Mouse (Mus musculus): ENCODE data around the gene Wiz. TPM values are rescaled to one million over a fixed set of nuclear protein-coding genes. Genes with fewer than 3 reads are reported as not detected.

Gene Wiz
- polyA plus RNA-seq, 1 experiment from 2014 or later: 27.6 TPM

DNA sequence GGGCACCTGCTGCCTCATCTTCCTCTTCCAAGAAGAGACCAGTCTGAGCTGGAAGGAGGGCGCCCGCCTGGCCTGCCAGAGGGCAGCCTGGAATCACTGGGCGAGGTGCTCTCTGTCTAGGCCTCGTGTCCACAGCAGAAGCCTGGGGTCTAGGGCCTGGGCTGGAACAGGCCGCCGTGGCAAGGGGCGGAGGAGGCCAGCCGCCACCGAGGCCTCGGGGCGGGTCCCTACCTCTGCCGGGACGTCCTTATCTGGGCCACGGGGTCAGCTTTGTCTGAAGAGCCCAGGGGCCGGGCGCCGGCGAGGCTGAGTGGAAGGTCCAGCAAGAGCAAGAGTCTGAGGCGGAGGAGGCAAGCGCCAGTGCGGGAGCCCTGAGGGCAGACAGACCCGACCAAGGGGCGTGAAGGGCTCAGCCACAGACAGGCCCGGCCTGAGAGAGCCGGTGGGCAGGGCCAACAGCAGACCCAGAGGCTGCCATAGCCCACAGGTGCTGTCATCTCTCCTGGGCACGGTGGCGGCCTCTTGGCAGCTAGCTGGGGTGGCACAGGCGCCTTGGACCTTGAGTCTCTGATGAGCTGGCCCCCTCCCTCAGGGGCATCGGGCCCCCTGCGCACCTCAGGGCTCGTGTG, 55.5 kb downstream of the Wiz start:
- ATAC-seq (ENCODE audit: low read depth) (no peak), DNase-seq (ENCODE audit: low spot score) (no peak)
- no peaks in the 10 kb centered on the region for H3K4me1 ChIP-seq (ENCODE audit: control insufficient read depth, insufficient read depth, low read length)
- no peaks in the 10 kb centered on the region for H3K27me3 ChIP-seq (replicated peaks; ENCODE audit: control insufficient read depth, insufficient read depth, low read length)
- no peak overlapping the region for H3K4me2 ChIP-seq (ENCODE audit: low read depth, low read length)
- peaks cover 94% of the 10 kb centered on the region for H3K36me3 ChIP-seq (ENCODE audit: control insufficient read depth, insufficient read depth, low read length)
- 90% methylated on average over 23 of the region's 31 CpGs for WGBS
- H3K4me3 ChIP-seq (ENCODE audit: low read depth, low read length): no peak overlapping the region
- no peaks in the 10 kb centered on the region for H3K9me3 ChIP-seq (ENCODE audit: control insufficient read depth, low read length)
- no peak overlapping the region for H3K9ac ChIP-seq (ENCODE audit: low read depth, low read length)
- no peak overlapping the region for H3K27ac ChIP-seq (replicated peaks; ENCODE audit: low read depth, low read length)

GRCm38 (mm10) chr17:32327501-32327900, 61.7 kb downstream of the Wiz start:
- H3K9ac ChIP-seq (ENCODE audit: low read depth, low read length): no peak overlapping the region
- no peaks in the 10 kb centered on the region for H3K4me1 ChIP-seq (ENCODE audit: control insufficient read depth, insufficient read depth, low read length)
- H3K9me3 ChIP-seq (ENCODE audit: control insufficient read depth, low read length): no peaks in the 10 kb centered on the region
- H3K36me3 ChIP-seq (ENCODE audit: control insufficient read depth, insufficient read depth, low read length): peaks cover 76% of the 10 kb centered on the region
- H3K4me2 ChIP-seq (ENCODE audit: low read depth, low read length): no peak overlapping the region
- no peaks in the 10 kb centered on the region for H3K27me3 ChIP-seq (replicated peaks; ENCODE audit: control insufficient read depth, insufficient read depth, low read length)
- H3K27ac ChIP-seq (replicated peaks; ENCODE audit: low read depth, low read length): no peak overlapping the region
- no peak overlapping the region for H3K4me3 ChIP-seq (ENCODE audit: low read depth, low read length)
- ATAC-seq (ENCODE audit: low read depth) (no peak), DNase-seq (ENCODE audit: low spot score) (no peak)

DNA sequence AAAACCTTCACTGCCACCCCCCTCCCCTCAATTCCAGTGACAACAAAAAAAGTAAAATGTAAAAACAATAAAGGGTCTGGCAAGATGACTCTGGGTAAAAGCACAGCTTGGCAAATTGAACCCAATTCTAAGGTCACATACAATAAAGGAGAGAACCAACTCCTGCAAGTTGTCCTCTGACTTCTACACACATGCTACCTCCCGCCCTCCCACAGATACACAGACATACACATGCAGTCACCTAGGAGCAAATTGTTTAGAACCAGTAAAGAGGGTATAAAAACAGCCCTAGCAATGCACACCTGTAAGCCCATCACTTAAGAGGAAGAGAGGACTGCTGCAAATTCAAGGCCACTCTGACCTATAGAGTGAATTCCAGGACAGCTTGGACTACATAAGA, 66.4 kb downstream of the Wiz start:
- 85% methylated on average over 1 of the region's 1 CpGs for WGBS
- H3K27me3 ChIP-seq (replicated peaks; ENCODE audit: control insufficient read depth, insufficient read depth, low read length): no peaks in the 10 kb centered on the region
- no peak overlapping the region for H3K27ac ChIP-seq (replicated peaks; ENCODE audit: low read depth, low read length)
- H3K9ac ChIP-seq (ENCODE audit: low read depth, low read length): no peak overlapping the region
- DNase-seq (ENCODE audit: low spot score) (no peak), ATAC-seq (ENCODE audit: low read depth) (no peak)
- peaks cover 10% of the 10 kb centered on the region for H3K4me1 ChIP-seq (ENCODE audit: control insufficient read depth, insufficient read depth, low read length)
- no peaks in the 10 kb centered on the region for H3K9me3 ChIP-seq (ENCODE audit: control insufficient read depth, low read length)
- H3K36me3 ChIP-seq (ENCODE audit: control insufficient read depth, insufficient read depth, low read length): peaks cover 44% of the 10 kb centered on the region
- H3K4me2 ChIP-seq (ENCODE audit: low read depth, low read length): no peak overlapping the region
- no peak overlapping the region for H3K4me3 ChIP-seq (ENCODE audit: low read depth, low read length)

GRCm38 (mm10) chr17:32321836-32322235, 67.4 kb downstream of the Wiz start:
- H3K4me1 ChIP-seq (ENCODE audit: control insufficient read depth, insufficient read depth, low read length): peaks cover 10% of the 10 kb centered on the region
- H3K4me2 ChIP-seq (ENCODE audit: low read depth, low read length): peak overlapping the region; percentile 81
- ATAC-seq (ENCODE audit: low read depth) (no peak), DNase-seq (ENCODE audit: low spot score) (no peak)
- H3K36me3 ChIP-seq (ENCODE audit: control insufficient read depth, insufficient read depth, low read length): peaks cover 52% of the 10 kb centered on the region
- H3K9ac ChIP-seq (ENCODE audit: low read depth, low read length): peak overlapping the region; percentile 90
- no peaks in the 10 kb centered on the region for H3K27me3 ChIP-seq (replicated peaks; ENCODE audit: control insufficient read depth, insufficient read depth, low read length)
- peak overlapping the region; percentile 91 for H3K4me3 ChIP-seq (ENCODE audit: low read depth, low read length)
- H3K9me3 ChIP-seq (ENCODE audit: control insufficient read depth, low read length): no peaks in the 10 kb centered on the region
- H3K27ac ChIP-seq (replicated peaks; ENCODE audit: low read depth, low read length): peak overlapping the region; percentile 83; the same call in 1 of the 2 replicates
- WGBS: 19% methylated on average over 6 of the region's 6 CpGs

DNA sequence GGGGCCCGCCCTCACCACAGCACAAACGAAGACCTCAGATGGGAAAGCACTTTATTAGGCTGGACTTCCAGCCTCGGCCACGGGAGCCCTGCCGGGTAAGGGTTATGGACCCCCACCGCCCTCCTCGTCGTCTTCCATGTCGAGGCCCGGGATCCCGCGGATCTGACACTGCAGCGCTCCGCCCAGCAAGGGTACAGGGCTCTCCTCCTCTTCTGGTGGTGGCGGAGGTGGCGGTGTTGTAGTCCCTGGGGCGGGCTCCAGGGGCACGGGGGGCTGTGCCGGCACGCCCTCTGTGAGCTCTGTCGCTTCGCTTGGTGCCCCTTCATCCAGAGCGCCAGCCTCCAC, 67.9 kb downstream of the Wiz start:
- peak overlapping the region; percentile 91 for H3K4me3 ChIP-seq (ENCODE audit: low read depth, low read length)
- H3K4me2 ChIP-seq (ENCODE audit: low read depth, low read length): peak overlapping the region; percentile 81
- ATAC-seq (ENCODE audit: low read depth) (peak; percentile 70), DNase-seq (ENCODE audit: low spot score) (no peak)
- peaks cover 10% of the 10 kb centered on the region for H3K4me1 ChIP-seq (ENCODE audit: control insufficient read depth, insufficient read depth, low read length)
- WGBS: 0% methylated on average over 11 of the region's 23 CpGs
- no peaks in the 10 kb centered on the region for H3K9me3 ChIP-seq (ENCODE audit: control insufficient read depth, low read length)
- H3K9ac ChIP-seq (ENCODE audit: low read depth, low read length): peak overlapping the region; percentile 90
- peak overlapping the region; percentile 83 for H3K27ac ChIP-seq (replicated peaks; ENCODE audit: low read depth, low read length)
- H3K27me3 ChIP-seq (replicated peaks; ENCODE audit: control insufficient read depth, insufficient read depth, low read length): no peaks in the 10 kb centered on the region
- peaks cover 52% of the 10 kb centered on the region for H3K36me3 ChIP-seq (ENCODE audit: control insufficient read depth, insufficient read depth, low read length)

GRCm38 (mm10) chr17:32320597-32321389, 68.4 kb downstream of the Wiz start, which contains the start of gene Akap8:
Gene Akap8 (minus strand): TSS chr17:32321238.
- H3K27ac ChIP-seq (replicated peaks; ENCODE audit: low read depth, low read length): peak within 1 kb of the TSS; percentile 96
- under 1% methylated on average over 78 of the region's 83 CpGs for WGBS
- H3K36me3 ChIP-seq (ENCODE audit: control insufficient read depth, insufficient read depth, low read length): peaks cover 52% of the 10 kb centered on the region
- no peaks in the 10 kb centered on the region for H3K9me3 ChIP-seq (ENCODE audit: control insufficient read depth, low read length)
- no peaks in the 10 kb centered on the region for H3K27me3 ChIP-seq (replicated peaks; ENCODE audit: control insufficient read depth, insufficient read depth, low read length)
- ATAC-seq (ENCODE audit: low read depth): peak; percentile 98
- H3K4me2 ChIP-seq (ENCODE audit: low read depth, low read length): peak within 1 kb of the TSS; percentile 86
- peak; percentile 100 for DNase-seq (ENCODE audit: low spot score)
- peaks cover 10% of the 10 kb centered on the region for H3K4me1 ChIP-seq (ENCODE audit: control insufficient read depth, insufficient read depth, low read length)
- H3K4me3 ChIP-seq (ENCODE audit: low read depth, low read length): peak within 1 kb of the TSS; percentile 91
- H3K9ac ChIP-seq (ENCODE audit: low read depth, low read length): peak within 1 kb of the TSS; percentile 90

DNA sequence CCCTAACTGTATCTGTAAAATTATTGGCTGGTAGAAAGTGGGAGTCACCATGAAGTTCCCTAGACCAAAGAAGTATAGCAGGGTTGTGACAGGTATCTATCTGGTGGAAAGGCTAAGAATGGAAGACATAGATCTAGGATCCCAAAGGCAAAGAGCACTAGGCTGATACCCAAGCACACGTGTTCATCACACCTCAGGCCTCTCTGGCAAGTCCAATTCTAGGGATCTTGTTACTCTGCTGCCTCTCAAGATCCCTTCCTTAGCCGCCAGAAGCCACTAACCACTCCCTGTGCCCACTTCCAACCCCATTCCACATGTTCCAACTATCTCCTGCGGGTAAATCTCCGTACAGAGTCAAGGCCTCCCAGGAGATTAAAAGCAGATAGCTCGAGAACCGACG, 69.3 kb downstream of the Wiz start:
- Histone ChIP-seq H3K4me1 (ENCODE audit: control insufficient read depth, insufficient read depth, low read length) (peaks cover 10% of the 10 kb centered on the region), H3K4me2 (ENCODE audit: low read depth, low read length) (peak overlapping the region; percentile 86), H3K9ac (ENCODE audit: low read depth, low read length) (peak overlapping the region; percentile 90), H3K9me3 (ENCODE audit: control insufficient read depth, low read length) (no peaks in the 10 kb centered on the region), H3K4me3 (ENCODE audit: low read depth, low read length) (peak overlapping the region; percentile 91), H3K36me3 (ENCODE audit: control insufficient read depth, insufficient read depth, low read length) (peaks cover 52% of the 10 kb centered on the region), H3K27ac (replicated peaks; ENCODE audit: low read depth, low read length) (peak overlapping the region; percentile 96), H3K27me3 (replicated peaks; ENCODE audit: control insufficient read depth, insufficient read depth, low read length) (no peaks in the 10 kb centered on the region)
- 0% methylated on average over 7 of the region's 7 CpGs for WGBS
- ATAC-seq (ENCODE audit: low read depth) (no peak), DNase-seq (ENCODE audit: low spot score) (peak; percentile 33)

GRCm38 (mm10) chr17:32317708-32318107, 71.5 kb downstream of the Wiz start:
- H3K27me3 ChIP-seq (replicated peaks; ENCODE audit: control insufficient read depth, insufficient read depth, low read length): no peaks in the 10 kb centered on the region
- 93% methylated on average over 3 of the region's 3 CpGs for WGBS
- no peak for DNase-seq (ENCODE audit: low spot score)
- no peak overlapping the region for H3K4me3 ChIP-seq (ENCODE audit: low read depth, low read length)
- H3K9ac ChIP-seq (ENCODE audit: low read depth, low read length): peak overlapping the region; percentile 0; the same call in 1 of the 2 replicates
- H3K4me1 ChIP-seq (ENCODE audit: control insufficient read depth, insufficient read depth, low read length): peaks cover 10% of the 10 kb centered on the region
- H3K27ac ChIP-seq (replicated peaks; ENCODE audit: low read depth, low read length): no peak overlapping the region
- ATAC-seq (ENCODE audit: low read depth): no peak
- peaks cover 60% of the 10 kb centered on the region for H3K36me3 ChIP-seq (ENCODE audit: control insufficient read depth, insufficient read depth, low read length)
- no peak overlapping the region for H3K4me2 ChIP-seq (ENCODE audit: low read depth, low read length)
- H3K9me3 ChIP-seq (ENCODE audit: control insufficient read depth, low read length): no peaks in the 10 kb centered on the region
